Mouse (Mus musculus) kidney, adult 2 months (tissue): ENCODE data around the gene Gm12216.

Experiments used
- CTCF ChIP-seq: fragments of 200-500 bp; conservative IDR thresholded peaks from 2 replicates; pipeline ENCODE4 v1.5.1; 2011; ENCODE audit warnings: low read depth, mild to moderate bottlenecking, control low read depth, low read length, moderate library complexity, mixed read lengths; ENCODE audit not compliant: insufficient read depth, insufficient read length
- POLR2A ChIP-seq: fragments of 200-500 bp; IDR thresholded peaks from one replicate; pipeline ENCODE4 v1.6.1; 2011; ENCODE audit warnings: low read depth, low read length, control low read depth

- no peak for TF ChIP-seq CTCF
- TF ChIP-seq POLR2A: no peak
Observed at GRCm38 (mm10) chr11:53734431-53734830, 124.6 kb downstream of the Gm12216 start.
